Mouse (Mus musculus): ENCODE measurements around the gene Gpr1.
"Not testable (repeated sequence)": the region's sequence is repeated elsewhere in the genome, so short reads cannot be mapped to it uniquely, and the experiment has no call there.

The Gpr1 gene

DNA sequence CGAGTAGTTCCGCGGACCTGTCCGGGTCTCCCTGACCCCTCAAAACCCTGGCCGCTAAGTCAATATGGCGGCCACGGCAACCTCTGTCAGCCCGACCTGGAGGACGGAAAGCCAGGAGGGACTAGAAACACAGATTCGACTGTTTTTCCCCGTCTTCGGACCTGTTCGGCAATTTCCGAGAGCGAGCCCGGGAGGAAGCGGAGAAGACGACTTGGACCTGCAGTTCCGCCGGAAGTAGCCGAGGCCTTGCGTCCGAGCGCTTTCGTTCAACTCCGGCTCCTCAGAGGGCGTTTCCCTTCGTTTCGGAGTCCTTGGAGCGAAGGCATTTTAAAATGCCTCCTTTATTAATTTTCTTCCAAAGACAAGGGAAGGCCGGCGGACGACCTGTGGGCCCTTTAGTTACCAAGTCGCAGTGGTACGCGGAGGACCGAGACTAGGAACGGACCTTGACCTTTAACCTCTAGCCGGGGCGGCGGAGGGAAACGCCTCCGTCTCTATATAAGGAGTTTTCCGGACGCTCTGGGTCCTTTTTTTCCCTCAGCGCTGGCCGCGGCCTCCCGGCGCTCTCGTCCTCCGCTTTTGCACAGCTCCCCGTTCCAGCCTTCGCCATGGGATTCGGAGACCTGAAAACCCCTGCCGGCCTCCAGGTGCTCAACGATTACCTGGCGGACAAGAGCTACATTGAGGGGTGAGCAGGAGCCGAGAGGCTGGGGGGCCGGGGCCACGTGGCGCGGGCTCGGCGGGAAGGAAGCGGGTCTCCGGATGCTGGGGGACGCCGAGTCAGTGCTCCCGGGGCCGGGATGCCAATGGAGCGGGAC is 37.5 kb downstream of the Gpr1 start, which contains the start of the genes Eef1b2 and Ndufs1:
Eef1b2 (plus strand) TSS at position 222 of the 818 bp plus-strand sequence.
Ndufs1 (minus strand) TSS at position 230 of the 818 bp plus-strand sequence.
- DNase-seq: peak; percentile 97

DNA sequence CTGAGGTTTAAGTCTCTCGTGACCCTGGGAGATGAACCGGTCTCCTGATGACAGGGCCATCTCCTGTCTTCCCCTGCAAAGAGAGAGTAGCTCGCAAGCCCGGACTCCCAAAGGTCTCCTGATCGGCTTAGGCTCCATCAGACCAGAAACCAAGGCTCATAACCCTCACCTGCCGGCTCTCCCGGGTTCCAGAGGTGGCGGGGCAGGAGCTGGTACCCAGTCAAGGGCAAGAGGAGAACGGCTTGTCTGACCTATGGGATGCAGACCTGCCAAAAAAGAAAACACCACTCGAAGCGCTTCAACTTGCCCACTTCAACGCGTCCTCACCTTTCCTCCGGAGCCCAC is 38.1 kb downstream of the Gpr1 start:
- no peak for DNase-seq

DNA sequence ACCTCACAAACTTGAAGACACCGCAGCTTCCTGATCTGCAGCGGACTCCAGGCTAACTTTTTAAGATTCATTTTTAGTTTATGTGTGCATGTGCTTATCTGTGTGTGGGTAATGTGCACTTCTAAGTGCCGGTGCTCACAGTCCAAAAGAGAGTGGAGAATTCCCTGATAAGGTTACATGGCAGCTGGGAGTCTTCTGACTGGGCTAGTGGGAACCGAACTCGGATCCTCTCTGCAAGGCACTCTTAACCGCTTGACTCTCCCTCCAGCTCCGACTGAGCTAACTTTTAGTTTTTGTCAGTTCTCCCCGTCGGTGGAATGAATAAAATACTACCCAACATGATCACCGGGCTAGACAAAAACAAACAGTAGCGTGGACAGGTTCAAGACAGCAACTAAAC is 38.5 kb downstream of the Gpr1 start:
- DNase-seq: no peak

DNA sequence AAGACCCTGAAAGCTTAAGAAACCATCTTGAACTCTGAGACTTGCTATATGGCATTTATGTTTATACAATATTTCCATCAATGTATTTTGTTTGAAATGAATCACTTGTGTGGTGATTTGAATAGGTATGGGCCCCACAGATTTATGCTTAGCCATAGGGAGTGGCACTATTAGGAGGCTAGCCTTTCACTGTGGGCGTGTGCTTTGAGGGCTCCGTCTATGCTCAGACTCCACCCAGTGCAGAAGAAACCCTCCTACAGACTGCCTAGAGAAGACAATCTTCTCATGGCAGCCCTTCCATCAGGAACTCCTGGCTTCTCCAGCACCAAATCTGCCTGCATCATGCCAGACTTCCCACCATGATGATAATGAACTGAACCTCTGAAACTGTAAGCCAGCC is 45.7 kb downstream of the Gpr1 start:
- no peak for DNase-seq

DNA sequence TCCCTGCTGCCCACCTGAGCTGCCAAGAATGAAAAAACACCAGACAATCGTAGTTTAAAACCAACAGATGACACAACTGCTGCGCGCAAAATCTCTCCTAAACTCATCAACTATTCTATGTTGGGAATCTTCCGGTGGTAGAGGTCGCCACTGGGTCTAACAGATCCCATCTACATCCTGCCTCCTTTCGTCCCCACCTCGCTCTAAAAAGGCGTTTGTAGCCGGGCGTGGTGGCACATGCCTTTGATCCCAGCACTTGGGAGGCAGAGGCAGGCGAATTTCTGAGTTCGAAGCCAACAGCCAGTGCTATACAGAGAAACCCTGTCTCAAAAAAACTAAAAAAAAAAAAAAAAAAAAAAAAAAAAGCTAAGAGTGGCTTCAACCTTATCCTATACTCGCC is 74.1 kb downstream of the Gpr1 start:
- DNase-seq: no peak

DNA sequence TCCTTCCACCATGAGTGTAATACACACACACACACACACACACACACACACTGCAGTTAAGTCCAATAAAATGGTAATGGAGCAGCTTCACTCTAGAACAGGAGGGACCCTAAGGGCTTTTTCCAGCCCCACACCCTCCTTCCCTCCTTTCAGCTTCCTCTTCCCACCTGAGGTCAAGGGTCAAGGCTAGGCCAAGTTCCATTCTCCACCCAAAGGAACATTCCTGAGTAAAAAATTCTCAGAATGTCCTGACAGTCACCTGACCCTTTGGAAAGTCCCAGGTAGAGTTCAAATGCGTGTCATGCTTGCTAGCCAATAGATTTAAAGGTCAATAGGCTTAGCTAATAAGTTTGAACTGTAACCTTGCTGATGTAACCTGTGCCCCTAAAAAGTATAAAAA is 75.8 kb downstream of the Gpr1 start:
- not testable (repeated sequence) for DNase-seq

DNA sequence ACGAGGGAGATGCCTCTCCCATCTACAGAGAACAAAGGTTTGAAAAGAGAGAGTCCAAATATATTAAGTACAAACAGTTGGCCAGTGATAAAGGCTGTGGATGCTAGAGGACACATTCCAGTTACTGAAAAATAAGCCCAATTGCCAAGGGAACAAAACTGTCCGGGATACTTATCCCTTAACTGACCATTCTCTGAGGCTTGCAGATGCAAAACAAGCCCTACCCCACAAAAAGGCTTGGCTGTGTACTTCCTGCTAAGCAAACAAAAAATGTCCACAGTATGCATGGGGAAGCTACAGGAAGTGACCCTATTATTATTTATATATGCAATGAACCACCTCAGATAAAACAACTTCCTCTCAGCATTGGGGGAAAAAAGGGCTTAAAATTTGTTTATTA is 76.4 kb downstream of the Gpr1 start:
- no peak for DNase-seq

DNA sequence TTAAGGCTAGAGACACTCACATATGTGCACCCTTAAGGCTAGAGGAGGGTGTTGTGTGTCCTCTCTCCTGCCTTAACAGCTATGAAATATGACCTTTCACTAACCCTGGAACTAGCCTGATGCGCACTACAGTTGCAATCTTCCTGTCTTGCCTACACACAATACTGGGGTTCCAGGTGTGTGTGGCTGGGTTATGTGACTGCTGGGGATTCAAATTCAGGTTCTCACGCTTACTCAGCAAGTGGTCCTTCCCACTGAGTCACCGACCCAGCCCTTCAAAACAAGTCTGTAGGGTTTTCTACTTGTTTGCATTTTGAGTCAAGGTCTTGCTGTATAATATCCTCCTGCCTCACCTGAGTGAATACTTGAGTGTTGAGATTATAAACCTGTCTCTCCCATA is 79.8 kb downstream of the Gpr1 start:
- DNase-seq: no peak
